Mouse (Mus musculus): ENCODE data around the gene Gm49395.

Gene Gm49395

GRCm38 (mm10) chr13:115099381-115099780 lies 2.3 kb downstream of the Gm49395 start:
- DNase-seq (ENCODE audit: low spot score), result no peak

GRCm38 (mm10) chr13:115098227-115098626 lies 3.5 kb downstream of the Gm49395 start:
- no peak for DNase-seq (ENCODE audit: low spot score)

DNA sequence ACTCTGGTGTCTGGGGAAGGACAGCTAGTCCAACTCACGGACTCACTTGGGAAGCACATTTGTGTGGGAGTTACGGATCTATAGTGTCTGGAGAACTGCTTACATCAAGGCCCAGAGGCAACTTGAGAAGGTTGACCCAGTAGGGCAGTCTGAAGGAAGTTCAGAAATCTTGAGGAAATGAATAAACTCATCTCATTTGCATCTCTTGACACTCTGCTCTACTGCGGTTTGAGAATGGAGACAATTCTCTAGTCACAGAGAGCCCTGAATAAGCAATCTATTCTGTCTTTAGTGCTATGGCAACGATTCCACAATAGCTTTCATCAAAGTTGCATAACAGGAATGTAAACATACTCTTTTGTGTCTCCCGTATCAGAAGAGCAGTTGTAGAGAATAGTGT lies 4.8 kb downstream of the Gm49395 start:
- DNase-seq (ENCODE audit: low spot score), result no peak

- DNase-seq (ENCODE audit: low spot score), result no peak
These were observed 5.5 kb downstream of the Gm49395 start for GRCm38 (mm10) chr13:115096216-115096615.

DNA sequence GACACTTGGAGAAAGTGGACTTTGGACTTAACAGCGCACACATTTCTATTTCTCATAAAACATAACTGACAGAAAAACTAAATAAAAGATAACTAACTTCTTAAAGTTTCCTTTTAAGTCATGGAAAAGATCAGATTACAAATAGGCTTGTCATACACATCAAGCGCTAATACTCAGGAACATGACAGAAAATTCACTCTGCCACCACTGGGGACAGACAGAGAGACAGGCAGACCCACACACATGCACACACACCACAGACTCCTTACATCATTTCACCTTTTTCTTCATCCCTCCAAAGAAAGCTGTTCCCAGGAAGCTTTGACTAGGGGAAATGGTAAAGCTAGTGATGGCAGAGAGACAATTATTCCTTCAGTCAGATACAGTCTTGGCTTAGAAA lies 6.3 kb downstream of the Gm49395 start:
- DNase-seq (ENCODE audit: low spot score), result no peak

GRCm38 (mm10) chr13:115091511-115091910 lies 10.2 kb downstream of the Gm49395 start:
- no peak for DNase-seq (ENCODE audit: low spot score)

DNA sequence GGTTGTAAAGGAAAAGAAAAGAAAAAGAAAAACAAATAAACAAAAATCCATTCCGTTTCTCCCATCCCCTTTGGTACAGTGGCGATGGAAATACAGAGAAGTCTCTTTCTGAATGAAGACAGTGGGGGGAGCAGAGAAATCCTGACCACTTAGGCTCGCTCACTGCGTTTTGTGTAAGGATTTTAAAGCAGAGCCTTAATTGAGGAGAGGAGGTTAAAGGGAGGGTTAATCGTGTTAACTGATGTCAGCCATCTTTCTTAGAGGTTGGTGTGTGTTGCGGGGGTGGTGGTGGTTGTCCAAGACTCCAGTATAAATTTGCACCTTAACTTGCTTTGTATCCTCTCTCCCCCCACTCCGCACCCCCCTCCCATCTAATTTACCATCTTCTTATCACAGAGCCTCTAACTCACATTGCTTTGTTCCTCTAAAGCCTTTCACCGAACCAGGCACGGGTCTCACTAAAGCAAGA lies 10.7 kb downstream of the Gm49395 start:
- no peak for DNase-seq (ENCODE audit: low spot score)

GRCm38 (mm10) chr13:115090069-115090976 lies 11.4 kb downstream of the Gm49395 start, which contains the start of gene Pelo:
Pelo (minus strand) TSS chr13:115090186.
- peak; percentile 92 for DNase-seq (ENCODE audit: low spot score)

DNA sequence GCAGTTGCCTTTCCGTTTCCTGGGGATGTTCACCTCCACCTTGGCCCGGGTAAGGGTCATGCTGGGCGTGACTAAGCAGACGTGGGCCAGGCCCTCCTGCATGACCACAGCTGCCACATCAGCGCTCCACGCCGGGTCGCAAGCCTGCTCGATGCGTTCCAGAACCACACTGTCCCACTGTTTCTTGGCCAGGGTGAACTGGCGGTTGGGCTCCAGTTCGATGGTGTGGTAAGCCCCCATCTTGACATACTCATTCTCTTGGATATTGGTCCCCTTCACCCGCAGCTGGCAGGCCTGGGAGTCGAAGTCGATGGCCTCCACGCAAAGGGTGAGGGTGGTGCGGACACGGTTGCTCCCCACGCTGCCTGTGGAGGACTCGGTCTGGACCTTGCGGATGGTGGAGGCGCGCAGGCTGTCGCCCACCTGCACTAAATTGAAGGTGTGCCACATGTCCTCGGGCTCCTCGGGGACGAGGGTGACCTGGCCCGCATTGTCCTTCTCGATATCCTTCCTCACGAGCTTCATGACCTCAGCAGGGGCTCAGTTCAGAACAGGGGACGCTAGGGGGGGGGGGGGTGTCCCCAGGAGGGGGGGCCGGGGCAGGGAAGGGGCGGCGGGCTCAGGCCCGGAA lies 12.2 kb downstream of the Gm49395 start:
- DNase-seq (ENCODE audit: low spot score), result peak; percentile 4

GRCm38 (mm10) chr13:115089020-115089394 lies 12.7 kb downstream of the Gm49395 start:
- DNase-seq (ENCODE audit: low spot score), result no peak

DNA sequence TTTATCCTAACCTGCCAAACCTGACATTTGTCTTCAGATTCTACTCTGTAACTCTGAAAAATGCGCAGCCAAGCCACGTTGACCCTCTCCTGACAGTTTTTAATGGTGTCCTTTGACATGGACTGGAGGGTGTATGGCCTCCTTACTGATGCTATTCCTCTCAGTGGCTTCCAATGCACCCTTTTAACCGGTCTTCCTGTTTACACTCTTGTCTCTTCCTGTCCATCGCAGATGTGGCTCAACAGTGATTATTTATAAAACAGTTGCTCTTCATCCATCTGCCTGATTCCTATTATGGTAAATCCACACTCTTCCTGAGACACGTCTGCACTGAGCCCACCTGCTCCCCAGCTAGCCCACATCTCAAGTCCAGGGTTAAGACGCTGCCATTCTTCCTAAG lies 15.7 kb downstream of the Gm49395 start:
- no peak for DNase-seq (ENCODE audit: low spot score)

- no peak for DNase-seq (ENCODE audit: low spot score)
These were observed 19.4 kb downstream of the Gm49395 start for GRCm38 (mm10) chr13:115082339-115082738.

DNA sequence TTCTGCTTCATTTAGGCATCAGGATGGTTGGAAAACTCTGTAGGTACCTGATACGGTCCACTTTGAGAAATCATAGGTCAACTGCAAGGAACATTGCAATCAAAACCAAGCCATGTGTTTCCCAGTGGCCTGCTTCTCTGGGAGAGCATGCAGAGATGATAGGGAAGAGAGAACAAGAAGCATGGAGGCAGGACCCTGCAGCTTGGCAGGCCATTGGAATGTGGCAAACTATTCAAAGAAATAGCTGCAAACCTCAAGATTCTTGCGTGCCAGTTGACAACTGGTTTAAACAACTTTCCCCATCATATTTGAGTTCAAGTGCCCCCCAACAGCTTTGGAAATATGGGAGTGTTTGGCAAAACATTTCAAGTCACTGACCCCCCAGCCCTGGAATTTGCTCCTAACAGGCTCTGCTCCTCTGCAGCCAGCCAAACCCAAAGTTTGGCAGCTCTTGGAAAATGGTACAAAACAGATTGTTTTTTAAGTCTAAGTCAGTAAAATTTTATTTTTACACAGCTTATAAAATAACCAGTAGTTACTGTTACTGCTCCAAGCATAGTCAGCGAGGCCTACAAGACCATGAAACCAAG lies 21.6 kb downstream of the Gm49395 start:
- DNase-seq (ENCODE audit: low spot score), result no peak

DNA sequence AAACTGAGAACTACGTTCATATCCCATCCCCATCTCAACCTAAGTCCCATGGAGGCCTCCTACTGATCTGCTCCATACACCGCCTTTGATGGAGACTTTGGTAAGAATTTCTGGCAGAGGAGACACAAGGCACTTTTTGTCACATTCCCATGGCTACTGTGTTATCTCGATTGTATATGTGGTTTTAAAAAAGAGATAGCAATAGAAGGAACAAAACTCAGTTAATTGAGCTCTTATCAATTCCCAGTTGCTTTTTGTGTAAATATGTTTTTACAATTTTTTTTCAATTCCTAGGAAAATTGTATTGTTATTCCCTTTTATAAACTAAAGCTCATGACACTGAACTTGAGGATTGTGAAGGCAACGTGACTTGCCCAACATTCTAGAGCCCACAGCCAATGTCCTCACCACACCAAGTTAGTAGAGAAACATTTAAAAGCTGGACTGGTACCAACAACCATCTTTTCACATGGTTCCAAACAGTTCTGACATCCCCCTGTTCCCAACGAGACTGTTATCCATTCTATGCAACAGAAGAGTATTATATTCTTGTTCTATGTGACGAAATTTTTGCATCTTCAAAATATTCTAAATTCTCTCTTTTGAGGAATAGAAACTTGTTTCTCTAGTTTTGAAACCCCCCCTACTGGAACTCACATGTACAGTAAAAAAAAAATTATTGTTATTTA lies 22.6 kb downstream of the Gm49395 start:
- no peak for DNase-seq (ENCODE audit: low spot score)

- DNase-seq (ENCODE audit: low spot score), result no peak
These were observed 24.2 kb downstream of the Gm49395 start for GRCm38 (mm10) chr13:115077346-115078134.

- DNase-seq (ENCODE audit: low spot score), result no peak
These were observed 29.3 kb downstream of the Gm49395 start for GRCm38 (mm10) chr13:115072386-115072785.

DNA sequence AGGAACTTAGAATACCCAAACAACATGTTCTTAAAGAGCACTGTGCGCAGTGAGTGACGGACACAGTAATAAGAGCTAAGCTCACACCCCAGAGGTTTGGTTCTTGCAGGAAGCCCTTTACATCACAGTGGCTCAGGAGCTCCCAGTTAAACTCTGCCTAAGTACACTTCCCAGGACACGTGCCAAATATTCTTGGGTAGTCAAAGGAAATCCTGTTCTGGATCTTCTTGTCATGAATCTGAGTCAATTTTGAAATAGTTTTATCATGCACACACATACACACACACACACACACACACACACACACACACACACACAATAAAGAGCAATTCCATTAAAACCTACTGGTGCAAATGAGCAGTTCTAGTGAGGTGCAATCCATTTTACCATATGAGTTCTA lies 30.3 kb downstream of the Gm49395 start:
- DNase-seq (ENCODE audit: low spot score), result no peak

GRCm38 (mm10) chr13:115067968-115068330 lies 33.8 kb downstream of the Gm49395 start:
- no peak for DNase-seq (ENCODE audit: low spot score)

DNA sequence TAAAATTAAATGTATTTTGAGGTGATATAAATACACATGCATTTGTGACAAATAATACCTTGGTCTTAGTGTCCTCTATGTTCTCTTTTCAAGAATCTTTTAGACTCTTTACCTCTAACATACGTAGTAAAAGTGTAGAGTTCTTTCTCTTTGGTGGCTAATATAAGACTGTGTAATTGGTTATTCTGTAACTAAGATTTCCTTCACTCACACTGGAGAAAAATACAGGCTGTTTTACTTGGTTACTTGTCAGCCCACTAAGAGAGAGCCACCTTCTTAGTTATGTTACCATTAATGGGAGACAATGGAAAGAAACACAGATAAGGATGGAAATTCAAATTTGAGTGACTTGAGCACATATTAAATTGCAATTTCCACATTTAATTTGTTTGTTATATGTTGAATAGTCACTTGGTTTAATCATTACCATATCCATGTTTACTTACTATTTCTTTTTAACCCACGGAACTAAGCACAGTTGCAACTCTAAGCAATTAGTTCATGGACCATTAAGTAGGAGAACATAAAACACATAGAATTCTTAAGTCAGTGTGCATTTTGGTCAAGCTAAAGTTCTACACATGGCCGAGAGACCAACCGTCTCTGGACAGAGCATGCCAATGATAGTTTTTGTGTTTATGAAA lies 34.3 kb downstream of the Gm49395 start:
- no peak for DNase-seq (ENCODE audit: low spot score)

DNA sequence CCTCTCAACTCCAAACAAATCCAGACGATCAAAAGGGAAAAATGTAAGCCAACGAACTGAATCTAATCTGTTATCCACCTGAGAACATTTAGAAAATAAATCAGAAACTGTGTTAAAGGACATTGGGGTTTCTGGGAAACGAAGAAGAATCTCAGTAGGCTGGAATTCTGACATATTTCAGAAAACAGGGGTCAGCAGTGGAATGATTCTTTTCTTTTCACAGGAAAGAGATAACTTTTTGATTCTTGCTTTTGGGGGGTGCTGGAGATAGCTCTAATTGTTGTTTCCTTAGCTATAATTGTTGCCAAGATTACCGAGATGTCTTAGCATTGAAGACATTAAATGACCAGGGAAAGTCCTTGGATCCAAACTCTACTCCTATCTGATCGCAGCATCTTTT lies 44.2 kb downstream of the Gm49395 start:
- no peak for DNase-seq (ENCODE audit: low spot score)

GRCm38 (mm10) chr13:115054783-115055182 lies 46.9 kb downstream of the Gm49395 start:
- no peak for DNase-seq (ENCODE audit: low spot score)

All from ovary, adult 18-20 months (tissue).